Comparison of ENCODE assay signal across 28 mouse cellular contexts in genomic region chr4:70261315-70261714, GRCm38 (mm10).
DNase-seq lines count a peak whose midpoint lies in the region; ATAC-seq and TF ChIP-seq lines count a peak whose summit lies in the region.
"Had no signal": no experiment of that assay in that cellular context is flagged by ENCODE, and none has a peak within 500 bp of the region (broad histone marks: within the 10 kb centered on the region; RNA-seq: fewer than 3 reads in every experiment).

No protein-coding gene starts in this region.

- H3K4me2 ChIP-seq in heart, embryonic 11.5 days, result no peak overlapping the region
- H3K4me2 ChIP-seq in liver, embryonic 13.5 days, result peak overlapping the region; percentile 19
- no peak overlapping the region for H3K4me2 ChIP-seq in lung, postnatal 0 days (replicated peaks; ENCODE audit: low read depth, low read length)
- H3K4me2 ChIP-seq: embryonic facial prominence, embryonic 15.5 days; forebrain, embryonic 13.5 days; heart, embryonic 15.5 days; hindbrain, embryonic 12.5 days; kidney, embryonic 15.5 days; limb, embryonic 15.5 days had no signal

- H3K4me1 ChIP-seq in heart, embryonic 11.5 days (ENCODE audit: control insufficient read depth, insufficient read depth, low read length), result peaks cover 5% of the 10 kb centered on the region
- peaks cover 25% of the 10 kb centered on the region for H3K4me1 ChIP-seq in liver, embryonic 13.5 days (replicated peaks)
- no peaks in the 10 kb centered on the region for H3K4me1 ChIP-seq in lung, postnatal 0 days (ENCODE audit: insufficient read depth, low read depth, low read length)
- H3K4me1 ChIP-seq: embryonic facial prominence, embryonic 15.5 days; heart, embryonic 15.5 days; kidney, embryonic 15.5 days; limb, embryonic 10.5 days; limb, embryonic 15.5 days had no signal

- WGBS in heart, embryonic 11.5 days (ENCODE audit: insufficient replicate concordance), result 72% methylated on average over 5 of the region's 5 CpGs
- 28% methylated on average over 5 of the region's 5 CpGs for WGBS in liver, embryonic 13.5 days (ENCODE audit: insufficient replicate concordance)
- 84% methylated on average over 5 of the region's 5 CpGs for WGBS in lung, postnatal 0 days

- no peak for TF ChIP-seq EP300 in lung, postnatal 0 days (IDR thresholded peaks at IDR 0.05)

- no peaks in the 10 kb centered on the region for H3K9me3 ChIP-seq in heart, embryonic 11.5 days (replicated peaks; ENCODE audit: control insufficient read depth, low read length)
- H3K9me3 ChIP-seq in liver, embryonic 13.5 days (replicated peaks), result no peaks in the 10 kb centered on the region
- no peaks in the 10 kb centered on the region for H3K9me3 ChIP-seq in lung, postnatal 0 days (ENCODE audit: low read length)
- H3K9me3 ChIP-seq: embryonic facial prominence, embryonic 10.5 days; embryonic facial prominence, embryonic 15.5 days; forebrain, embryonic 13.5 days; G1E; heart, embryonic 15.5 days; hindbrain, embryonic 12.5 days; kidney, embryonic 15.5 days; limb, embryonic 10.5 days; limb, embryonic 15.5 days had no signal

- no peaks in the 10 kb centered on the region for H3K27me3 ChIP-seq in heart, embryonic 11.5 days (ENCODE audit: control insufficient read depth, insufficient read depth, low read length)
- no peaks in the 10 kb centered on the region for H3K27me3 ChIP-seq in liver, embryonic 13.5 days
- H3K27me3 ChIP-seq in lung, postnatal 0 days (replicated peaks; ENCODE audit: insufficient read depth, low read length), result no peaks in the 10 kb centered on the region
- H3K27me3 ChIP-seq: embryonic facial prominence, embryonic 15.5 days; forebrain, embryonic 13.5 days; heart, embryonic 15.5 days; hindbrain, embryonic 12.5 days; kidney, embryonic 15.5 days; limb, embryonic 15.5 days had no signal

- 0 out of 2 replicates have a peak, but pooled peaks have one; percentile 35 for ATAC-seq in heart, embryonic 11.5 days (replicated peaks; ENCODE audit: insufficient number of reproducible peaks, low FRiP score, low TSS enrichment)
- 0 out of 2 replicates have a peak, but pooled peaks have one; percentile 15 for ATAC-seq in common myeloid progenitor, adult 5-6 weeks (replicated peaks; ENCODE audit: low read depth, poor library complexity, severe bottlenecking)
- peak; percentile 90 for ATAC-seq in liver, embryonic 13.5 days (ENCODE audit: low read depth)
- peak; percentile 59 for ATAC-seq in megakaryocyte progenitor cell, adult 5-6 weeks (replicated peaks; ENCODE audit: poor library complexity)
- no peak for ATAC-seq in lung, postnatal 0 days
- ATAC-seq: forebrain, embryonic 13.5 days; hindbrain, postnatal 0 days had no signal

- intact Hi-C loops in gastrocnemius, postnatal 14 days (cut with DNase I; ENCODE audit: low total_unique reads), result loop anchor here (5.0 kb wide), 1 partner anchor 96 kb away; no protein-coding TSS in a partner anchor

- DNase-seq in heart, postnatal 4 days, result no peak
- DNase-seq in liver, embryonic 13.5 days, result peak; percentile 33
- DNase-seq in gastrocnemius, postnatal 14 days, result no peak
- no peak for DNase-seq in frontal cortex, adult 2 months (ENCODE audit: extremely low spot score in 1 of 2, low spot score in 1 of 2)
- no peak for DNase-seq in lung, postnatal 0 days (ENCODE audit: low spot score)
- DNase-seq: adrenal gland, postnatal 14 days; cerebellum, postnatal 10 days; kidney, adult 11 months; kidney, postnatal 25 days; lung, postnatal 4 days; midbrain, embryonic 14.5 days; thymus, adult 2 months; thymus, postnatal 36 days had no signal

- peaks cover 5% of the 10 kb centered on the region for H3K36me3 ChIP-seq in heart, embryonic 11.5 days (ENCODE audit: control insufficient read depth, insufficient read depth, low read length)
- H3K36me3 ChIP-seq in liver, embryonic 13.5 days, result peaks cover 41% of the 10 kb centered on the region
- peaks cover 6% of the 10 kb centered on the region; the same call in 1 of the 2 replicates for H3K36me3 ChIP-seq in lung, postnatal 0 days (ENCODE audit: insufficient read depth, low read length)

- H3K27ac ChIP-seq in heart, embryonic 11.5 days (ENCODE audit: low read depth, low read length), result no peak overlapping the region
- H3K27ac ChIP-seq in liver, embryonic 13.5 days, result no peak overlapping the region
- H3K27ac ChIP-seq in lung, postnatal 0 days (ENCODE audit: low read length), result no peak overlapping the region
- H3K27ac ChIP-seq: embryonic facial prominence, embryonic 10.5 days; embryonic facial prominence, embryonic 15.5 days; forebrain, embryonic 13.5 days; heart, embryonic 15.5 days; hindbrain, embryonic 12.5 days; hindbrain, postnatal 0 days; kidney, embryonic 15.5 days; limb, embryonic 10.5 days; limb, embryonic 15.5 days had no signal

- TF ChIP-seq CTCF in lung, postnatal 0 days (IDR thresholded peaks at IDR 0.05), result no peak

- no peak overlapping the region for H3K9ac ChIP-seq in heart, embryonic 11.5 days (ENCODE audit: low read depth, low read length)
- H3K9ac ChIP-seq in liver, embryonic 13.5 days, result no peak overlapping the region
- H3K9ac ChIP-seq in lung, postnatal 0 days (replicated peaks; ENCODE audit: low read depth), result no peak overlapping the region
- H3K9ac ChIP-seq: embryonic facial prominence, embryonic 15.5 days; forebrain, embryonic 13.5 days; heart, embryonic 15.5 days; hindbrain, embryonic 12.5 days; kidney, embryonic 15.5 days; limb, embryonic 15.5 days had no signal

- H3K4me3 ChIP-seq in heart, embryonic 11.5 days (ENCODE audit: low read depth, low read length), result no peak overlapping the region
- no peak overlapping the region for H3K4me3 ChIP-seq in liver, embryonic 13.5 days (replicated peaks)
- H3K4me3 ChIP-seq in lung, postnatal 0 days (ENCODE audit: low read depth, low read length), result no peak overlapping the region
- H3K4me3 ChIP-seq: embryonic facial prominence, embryonic 10.5 days; embryonic facial prominence, embryonic 15.5 days; forebrain, embryonic 13.5 days; heart, embryonic 15.5 days; hindbrain, embryonic 12.5 days; kidney, embryonic 15.5 days; layer of hippocampus, adult 2 months; left cerebral cortex, adult 2 months; limb, embryonic 10.5 days; limb, embryonic 15.5 days had no signal
